29 mouse cellular contexts compared by ENCODE assay signal in genomic region chr7:69988704-69989103, GRCm38 (mm10).
DNase-seq lines count a peak whose midpoint lies in the region; ATAC-seq lines count a peak whose summit lies in the region.
"Had no signal": no experiment of that assay in that cellular context is flagged by ENCODE, and none has a peak within 500 bp of the region (broad histone marks: within the 10 kb centered on the region; RNA-seq: fewer than 3 reads in every experiment).

No protein-coding gene starts in this region.

- 15% methylated on average over 5 of the region's 5 CpGs for WGBS in forebrain, embryonic 12.5 days
- 22% methylated on average over 5 of the region's 5 CpGs for WGBS in forebrain, embryonic 15.5 days

- no peak for ATAC-seq in forebrain, embryonic 12.5 days (ENCODE audit: low FRiP score)
- ATAC-seq in forebrain, embryonic 15.5 days (replicated peaks): no peak
- ATAC-seq: intestine, postnatal 0 days; midbrain, embryonic 15.5 days; Patski had no signal

- no peaks in the 10 kb centered on the region for H3K9me3 ChIP-seq in forebrain, embryonic 12.5 days
- H3K9me3 ChIP-seq in forebrain, embryonic 15.5 days: no peaks in the 10 kb centered on the region
- H3K9me3 ChIP-seq: embryonic facial prominence, embryonic 12.5 days; heart, embryonic 10.5 days; heart, embryonic 15.5 days; midbrain, embryonic 15.5 days; neural tube, embryonic 13.5 days; stomach, embryonic 15.5 days had no signal

- no peak overlapping the region for H3K4me2 ChIP-seq in forebrain, embryonic 12.5 days
- no peak overlapping the region for H3K4me2 ChIP-seq in forebrain, embryonic 15.5 days (replicated peaks)
- H3K4me2 ChIP-seq: embryonic facial prominence, embryonic 12.5 days; heart, embryonic 15.5 days; midbrain, embryonic 15.5 days; neural tube, embryonic 13.5 days; stomach, embryonic 15.5 days had no signal

- peaks cover 50% of the 10 kb centered on the region for H3K27me3 ChIP-seq in forebrain, embryonic 12.5 days
- peaks cover 59% of the 10 kb centered on the region for H3K27me3 ChIP-seq in forebrain, embryonic 15.5 days
- H3K27me3 ChIP-seq: embryonic facial prominence, embryonic 12.5 days; heart, embryonic 15.5 days; Patski; stomach, embryonic 15.5 days had no signal

- H3K36me3 ChIP-seq in forebrain, embryonic 12.5 days (replicated peaks): no peaks in the 10 kb centered on the region
- H3K36me3 ChIP-seq in forebrain, embryonic 15.5 days: no peaks in the 10 kb centered on the region
- H3K36me3 ChIP-seq: embryonic facial prominence, embryonic 12.5 days; heart, embryonic 10.5 days; heart, embryonic 15.5 days; midbrain, embryonic 15.5 days; neural tube, embryonic 13.5 days; stomach, embryonic 15.5 days had no signal

- peak overlapping the region; percentile 25; the same call in 1 of the 2 replicates for H3K27ac ChIP-seq in forebrain, embryonic 12.5 days
- no peak overlapping the region for H3K27ac ChIP-seq in forebrain, embryonic 15.5 days (replicated peaks)
- H3K27ac ChIP-seq: embryonic facial prominence, embryonic 12.5 days; heart, embryonic 10.5 days; heart, embryonic 15.5 days; kidney, postnatal 0 days; left cerebral cortex, adult 2 months; liver, embryonic 14.5 days; macrophage; midbrain, embryonic 15.5 days; neural tube, embryonic 13.5 days; stomach, embryonic 15.5 days had no signal

- intact Hi-C loops in left cerebral cortex, postnatal 4 days (cut with DNase I): no loop called here
- intact Hi-C loops in left cerebral cortex, postnatal 25 days (cut with DNase I): loop anchor here (10.0 kb wide), 1 partner anchor 174 kb away; no protein-coding TSS in a partner anchor

- H3K4me1 ChIP-seq in forebrain, embryonic 12.5 days: peaks cover 23% of the 10 kb centered on the region
- H3K4me1 ChIP-seq in forebrain, embryonic 15.5 days: peaks cover 18% of the 10 kb centered on the region; the same call in 1 of the 2 replicates
- H3K4me1 ChIP-seq: heart, embryonic 10.5 days; heart, embryonic 15.5 days; stomach, embryonic 15.5 days had no signal

- no peak overlapping the region for H3K9ac ChIP-seq in forebrain, embryonic 12.5 days
- H3K9ac ChIP-seq in forebrain, embryonic 15.5 days (replicated peaks): no peak overlapping the region
- H3K9ac ChIP-seq: embryonic facial prominence, embryonic 12.5 days; heart, embryonic 15.5 days; liver, embryonic 14.5 days; midbrain, embryonic 15.5 days; neural tube, embryonic 13.5 days; stomach, embryonic 15.5 days had no signal

- H3K4me3 ChIP-seq in forebrain, embryonic 12.5 days (replicated peaks): no peak overlapping the region
- no peak overlapping the region for H3K4me3 ChIP-seq in forebrain, embryonic 15.5 days
- H3K4me3 ChIP-seq: embryonic facial prominence, embryonic 12.5 days; heart, embryonic 10.5 days; heart, embryonic 15.5 days; left cerebral cortex, adult 2 months; midbrain, embryonic 15.5 days; neural tube, embryonic 13.5 days; stomach, embryonic 15.5 days had no signal

- peak; percentile 2 for DNase-seq in left cerebral cortex, postnatal 4 days
- no peak for DNase-seq in left cerebral cortex, postnatal 25 days (ENCODE audit: low spot score in 2 of 2)
- DNase-seq in embryo, embryonic 11 days: peak; percentile 39
- peak; percentile 58 for DNase-seq in mesoderm, embryonic 11.5 days (ENCODE audit: low read depth, low spot score)
- DNase-seq in layer of hippocampus, adult 18-20 months (ENCODE audit: low spot score in 2 of 2): no peak
- DNase-seq in spleen, postnatal 4 days (ENCODE audit: low spot score in 2 of 2): no peak
- DNase-seq: adrenal gland, postnatal 10 days; cerebellum, adult 9-11 months; gastrocnemius, postnatal 14 days; heart, adult 11 months; liver; lung, adult 2 months; lung, postnatal 10 days; thymus, adult 18-20 months; thymus, postnatal 36 days had no signal

Comparison
In these comparisons a context has a peak if more than half of its experiments do, and no peak if none do; other contexts are left out.
1. DNase-seq: peak in left cerebral cortex, postnatal 4 days (single experiment), embryo, embryonic 11 days (single experiment) and mesoderm, embryonic 11.5 days (single experiment); none in left cerebral cortex, postnatal 25 days (0 of 2), layer of hippocampus, adult 18-20 months (0 of 2) and spleen, postnatal 4 days (0 of 2).